Mouse (Mus musculus) urinary bladder, postnatal 25 days (tissue): ENCODE data around the gene Emilin3.
"Not testable (repeated sequence)": the region's sequence is repeated elsewhere in the genome, so short reads cannot be mapped to it uniquely, and the experiment has no call there.

Source experiments
- DNase-seq: peaks from one replicate; pipeline ENCODE4 v3.0.0; 2022; ENCODE audit warnings: low spot score

Gene Emilin3

GRCm38 (mm10) chr2:160912231-160912671 is at the start of gene Emilin3:
Emilin3 (minus strand) TSS chr2:160912328.
- no peak for DNase-seq

GRCm38 (mm10) chr2:160960956-160961646 is 49.0 kb upstream of the Emilin3 start:
- no peak for DNase-seq

- no peak for DNase-seq
Observed at GRCm38 (mm10) chr2:160959901-160960300, 47.8 kb upstream of the Emilin3 start.

GRCm38 (mm10) chr2:160958737-160959136 is 46.6 kb upstream of the Emilin3 start:
- no peak for DNase-seq

- not testable (repeated sequence) for DNase-seq
Observed at GRCm38 (mm10) chr2:160957801-160958200, 45.7 kb upstream of the Emilin3 start.

GRCm38 (mm10) chr2:160957307-160957706 is 45.2 kb upstream of the Emilin3 start:
- DNase-seq: not testable (repeated sequence)

GRCm38 (mm10) chr2:160955331-160955730 is 43.2 kb upstream of the Emilin3 start:
- DNase-seq: no peak

- DNase-seq: no peak
Observed at GRCm38 (mm10) chr2:160954541-160954940, 42.4 kb upstream of the Emilin3 start.

- DNase-seq: no peak
Observed at GRCm38 (mm10) chr2:160953131-160953873, 41.2 kb upstream of the Emilin3 start.

- DNase-seq: no peak
Observed at GRCm38 (mm10) chr2:160951595-160951994, 39.5 kb upstream of the Emilin3 start.

GRCm38 (mm10) chr2:160942443-160942842 is 30.3 kb upstream of the Emilin3 start:
- no peak for DNase-seq

GRCm38 (mm10) chr2:160940930-160941709 is 29.0 kb upstream of the Emilin3 start:
- DNase-seq: no peak

GRCm38 (mm10) chr2:160934451-160934850 is 22.3 kb upstream of the Emilin3 start:
- DNase-seq: no peak

- DNase-seq: no peak
Observed at GRCm38 (mm10) chr2:160933890-160934289, 21.8 kb upstream of the Emilin3 start.

- DNase-seq: no peak
Observed at GRCm38 (mm10) chr2:160932981-160933380, 20.9 kb upstream of the Emilin3 start.

GRCm38 (mm10) chr2:160932325-160932724 is 20.2 kb upstream of the Emilin3 start:
- DNase-seq: no peak

GRCm38 (mm10) chr2:160931378-160931777 is 19.2 kb upstream of the Emilin3 start:
- no peak for DNase-seq

- no peak for DNase-seq
Observed at GRCm38 (mm10) chr2:160925203-160925602, 13.1 kb upstream of the Emilin3 start.

- DNase-seq: no peak
Observed at GRCm38 (mm10) chr2:160921285-160921684, 9.2 kb upstream of the Emilin3 start.

- DNase-seq: no peak
Observed at GRCm38 (mm10) chr2:160918930-160919215, 6.7 kb upstream of the Emilin3 start.

- DNase-seq: no peak
Observed at GRCm38 (mm10) chr2:160918154-160918929, 6.2 kb upstream of the Emilin3 start.

GRCm38 (mm10) chr2:160917313-160917712 is 5.2 kb upstream of the Emilin3 start:
- DNase-seq: no peak
